Mouse (Mus musculus) cerebellum, adult 11 months (tissue): Measurements from ENCODE around the gene Gm6525.
A peak's percentile ranks its signal among the peaks of the same experiment; 100 is the strongest.

ENCODE experiments used
- DNase-seq: peaks from one replicate; pipeline ENCODE4 v3.0.0; 2022

Gm6525 gene

DNA sequence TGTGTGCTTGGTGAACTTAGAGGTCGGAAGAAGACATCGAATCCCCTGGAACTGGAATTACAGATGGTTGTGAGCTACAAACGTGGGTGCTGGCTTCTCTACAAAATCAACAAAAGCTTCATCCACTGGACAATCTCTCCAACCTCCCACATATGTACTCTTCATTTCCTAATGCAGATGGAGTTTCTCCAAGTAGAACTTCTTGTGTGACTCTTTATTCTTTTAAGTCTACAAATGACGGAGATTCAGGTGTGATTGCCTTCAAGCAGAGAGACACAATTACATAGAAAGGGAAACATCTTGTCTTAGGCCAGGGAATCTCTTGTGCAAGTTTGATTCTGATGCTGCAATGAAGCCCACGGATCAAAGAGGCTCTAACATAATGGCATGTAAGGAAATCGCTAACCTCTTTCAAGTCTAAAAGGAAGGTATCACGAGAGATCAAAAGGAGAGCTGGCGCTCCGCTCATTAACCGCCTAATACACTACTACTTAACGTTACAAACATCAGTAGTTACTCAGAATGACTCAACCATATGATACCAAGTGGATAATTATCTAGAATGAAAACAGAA is at the start of gene Gm6525:
Gm6525 (plus strand) TSS at position 524 of the 574 bp plus-strand sequence.
- no peak for DNase-seq

DNA sequence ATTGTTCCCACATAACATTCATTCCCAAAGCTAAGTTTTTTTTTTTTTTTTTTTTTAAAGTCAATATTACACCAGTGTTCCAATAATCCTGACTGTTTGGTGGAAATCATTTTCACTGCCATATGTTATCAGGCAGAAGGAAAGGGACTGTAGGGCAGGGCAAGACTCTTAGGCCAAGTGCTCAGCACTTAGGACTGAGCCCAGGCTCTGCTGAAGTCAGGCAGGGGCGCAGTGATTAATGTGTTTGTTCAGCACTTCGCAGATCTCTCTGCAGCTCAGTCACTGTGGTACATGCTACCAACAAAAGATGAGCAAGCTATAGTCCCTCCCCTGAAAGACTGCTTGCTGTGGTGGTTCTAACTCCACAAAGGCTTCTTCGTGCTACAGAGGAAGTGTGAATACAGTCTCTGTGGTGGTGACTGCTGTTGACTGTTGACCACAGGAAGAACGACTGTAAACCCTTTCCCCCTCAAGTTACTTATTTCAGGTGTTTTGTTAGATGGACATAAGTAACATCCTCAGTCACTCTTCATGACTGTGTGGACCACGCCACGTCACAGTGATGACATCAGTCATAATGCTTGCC is 48.1 kb upstream of the Gm6525 start:
- DNase-seq, result no peak

DNA sequence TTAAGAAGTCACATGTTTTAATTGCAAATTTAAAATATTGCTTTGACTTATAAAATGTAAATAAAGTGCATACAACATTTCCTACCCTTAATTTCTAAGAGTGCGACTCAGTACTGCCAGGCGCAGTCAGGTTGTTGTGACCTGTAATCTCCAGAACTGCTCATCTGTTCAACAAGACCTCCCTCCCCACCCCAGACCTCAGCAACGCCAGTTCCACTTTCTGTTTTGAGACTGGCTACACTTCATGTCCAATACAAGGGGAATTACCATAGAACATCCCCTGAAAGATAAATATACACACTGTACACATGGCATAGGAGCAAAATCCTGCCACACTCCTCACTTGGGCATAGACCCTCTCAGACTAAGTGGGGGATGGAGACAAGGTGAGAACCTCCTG is 47.2 kb upstream of the Gm6525 start:
- DNase-seq, result no peak

DNA sequence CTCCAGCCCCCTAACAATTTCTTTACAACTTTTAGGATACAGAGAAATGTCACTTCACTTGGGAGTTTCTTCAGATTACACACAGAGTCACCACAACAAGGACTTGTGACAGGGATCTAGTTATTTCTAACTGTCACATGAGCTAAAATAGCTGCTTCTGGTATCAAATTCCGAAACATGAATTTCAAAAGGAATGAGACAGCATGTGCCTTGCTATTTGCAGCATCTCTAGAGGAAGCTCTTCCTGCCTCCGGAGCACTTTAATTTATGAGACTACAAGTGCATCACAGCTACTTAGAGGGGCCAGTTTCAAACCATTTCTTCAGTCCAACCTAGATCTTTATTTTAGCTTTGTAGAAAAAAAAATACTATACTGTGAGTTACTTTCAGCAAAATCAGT is 46.5 kb upstream of the Gm6525 start:
- DNase-seq, result no peak

DNA sequence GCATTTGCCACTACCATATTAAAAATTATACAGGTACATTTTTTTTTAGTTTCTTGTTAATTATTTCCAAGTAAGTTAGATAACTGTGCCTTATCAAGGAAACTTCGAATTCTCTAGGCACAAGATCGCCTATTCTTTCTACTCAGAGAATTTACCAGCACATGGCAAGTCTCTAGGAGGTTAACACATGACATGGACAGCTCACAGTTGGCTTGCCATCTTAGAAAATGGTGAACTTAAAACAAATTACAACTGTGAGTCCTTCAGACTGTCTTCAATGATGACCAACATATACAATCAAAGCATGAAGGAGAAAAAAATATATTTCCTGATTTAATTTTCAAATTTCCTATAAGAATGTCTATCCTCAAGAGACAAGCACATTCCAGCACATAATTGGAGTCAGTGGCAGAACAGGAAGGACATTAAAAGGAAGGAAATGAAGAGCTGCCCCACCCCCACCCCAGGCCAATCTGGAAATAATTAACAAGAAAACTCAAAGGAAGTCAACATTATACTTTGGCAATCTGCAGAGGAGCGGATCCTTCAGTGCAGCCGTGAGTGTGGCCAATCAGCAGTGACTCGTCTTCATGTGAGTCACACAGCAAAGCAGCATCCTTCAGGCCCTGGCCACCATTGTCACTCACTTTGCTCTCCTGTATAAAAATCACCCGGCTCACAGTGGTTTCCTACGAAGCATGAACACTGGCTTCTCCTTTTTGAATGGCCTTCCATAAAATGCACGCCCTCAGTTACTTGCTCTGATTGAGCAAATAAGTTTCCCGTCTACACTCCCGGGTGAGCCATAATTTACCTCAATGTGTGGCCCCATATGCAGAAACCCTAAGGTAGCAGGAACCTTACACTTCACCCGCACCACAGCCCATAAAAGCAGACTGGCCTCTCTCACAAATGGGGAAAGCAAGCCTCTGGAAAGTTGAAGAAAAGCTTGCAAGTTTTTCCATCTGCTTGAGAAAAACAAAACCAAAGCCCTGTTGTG is 44.7 kb upstream of the Gm6525 start:
- no peak for DNase-seq

DNA sequence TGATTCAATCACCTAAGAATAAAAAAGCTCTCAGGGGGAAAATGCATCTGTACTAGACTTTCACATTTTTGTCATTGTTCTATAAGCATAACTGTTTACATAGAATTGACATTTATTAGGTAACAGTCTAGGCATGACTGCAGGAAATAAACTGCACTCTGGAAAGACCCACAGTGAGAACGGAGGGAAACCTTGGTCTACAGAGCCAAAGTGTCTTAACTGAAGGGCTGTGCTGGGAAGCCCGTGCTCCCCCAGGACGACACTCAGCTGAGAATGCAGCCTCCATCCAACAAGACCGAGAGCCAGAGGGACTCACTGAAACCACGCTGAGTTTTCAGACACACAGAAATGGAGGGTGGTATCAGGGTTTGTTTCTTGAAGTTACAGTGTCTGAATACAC is 43.1 kb upstream of the Gm6525 start:
- DNase-seq, result no peak

DNA sequence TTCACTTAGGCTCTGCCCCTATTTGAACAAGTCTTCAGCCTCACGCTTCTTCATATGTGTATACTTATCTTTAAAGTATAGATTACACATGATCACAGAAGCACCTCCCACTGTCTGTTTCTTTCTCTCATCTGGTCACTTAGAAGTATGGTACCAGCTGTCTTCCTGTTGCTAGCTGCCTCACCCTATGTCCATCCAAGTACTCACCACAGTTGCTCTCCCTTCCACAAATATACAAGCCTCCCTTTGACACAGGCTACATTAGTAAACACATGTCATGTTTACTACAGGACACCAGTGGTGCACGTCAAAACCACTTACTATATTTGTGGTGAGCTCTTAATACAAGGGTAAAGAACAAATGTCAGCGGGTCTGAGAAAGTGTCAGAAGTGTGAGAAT is 42.5 kb upstream of the Gm6525 start:
- DNase-seq, result no peak

DNA sequence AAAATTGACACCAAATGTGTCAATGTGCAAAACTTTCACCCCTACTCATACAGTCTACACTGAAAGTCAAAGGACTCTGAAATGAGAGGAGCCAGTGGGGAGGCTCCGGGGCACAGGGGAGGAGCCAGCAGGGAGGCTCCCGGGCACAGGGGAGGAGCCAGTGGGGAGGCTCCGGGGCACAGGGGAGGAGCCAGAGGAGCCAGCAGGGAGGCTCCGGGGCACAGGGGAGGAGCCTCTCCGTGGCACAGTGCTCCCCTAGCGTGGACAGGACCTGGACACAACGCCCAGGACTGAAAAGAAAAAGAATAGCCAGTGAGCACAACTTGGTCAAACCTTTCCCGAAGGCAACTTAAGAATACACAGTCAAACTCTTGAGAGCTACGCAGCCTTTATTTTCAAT is 38.5 kb upstream of the Gm6525 start:
- DNase-seq, result no peak

DNA sequence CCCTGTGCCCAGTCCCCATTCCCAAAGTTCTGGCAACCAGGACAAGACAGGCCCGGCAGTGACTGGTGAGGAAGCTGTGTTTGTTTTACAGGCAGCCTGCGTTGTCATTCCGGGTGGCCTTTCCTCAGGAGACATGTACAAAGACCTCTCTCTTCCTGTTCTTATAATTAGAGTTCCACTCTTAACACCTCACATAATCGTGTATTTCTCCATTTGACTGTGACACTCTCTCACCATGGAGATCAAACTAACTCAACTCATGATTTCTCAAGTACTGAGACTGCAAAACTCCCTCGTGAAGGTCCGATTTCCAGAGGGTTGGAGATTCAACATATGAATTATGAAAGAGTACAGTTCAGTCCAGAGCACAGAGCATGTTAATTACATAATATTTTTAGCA is 38.0 kb upstream of the Gm6525 start:
- DNase-seq, result no peak

DNA sequence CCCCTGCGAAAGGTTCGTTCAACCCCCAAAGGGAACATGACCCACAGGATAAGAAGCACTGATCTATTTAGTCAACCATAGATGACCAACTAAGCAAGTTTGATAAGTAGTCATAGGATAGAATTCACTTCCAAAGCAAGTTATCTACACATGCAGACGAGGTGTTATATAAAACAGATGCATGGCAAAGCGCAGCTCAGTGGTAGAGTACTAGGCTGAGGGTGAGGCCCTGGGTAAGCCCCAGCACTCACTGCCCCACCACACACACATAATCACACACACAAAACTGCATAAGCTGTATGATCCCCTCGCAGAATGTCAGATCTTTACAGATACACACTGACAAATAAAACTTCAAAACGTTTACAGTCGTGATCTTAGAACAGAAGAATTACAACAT is 37.4 kb upstream of the Gm6525 start:
- no peak for DNase-seq

DNA sequence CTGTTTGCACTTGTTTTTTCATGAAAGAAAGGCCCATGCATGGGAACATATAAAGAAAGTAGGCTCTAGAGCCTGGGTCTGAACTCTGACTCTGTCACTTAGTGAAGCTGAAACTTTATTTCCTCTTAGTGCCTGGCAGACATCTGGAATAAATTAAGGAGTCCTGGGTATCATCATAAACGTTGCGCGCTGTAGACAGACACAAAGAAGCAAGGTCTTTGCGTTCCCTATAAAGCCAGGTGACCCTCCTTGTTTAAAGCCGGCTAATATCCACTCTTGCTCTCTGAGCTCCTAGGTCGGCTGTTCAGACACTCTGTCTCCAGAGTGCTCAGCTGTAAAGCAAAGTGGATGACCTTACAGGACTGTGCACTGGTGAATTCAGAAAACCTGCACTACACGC is 33.0 kb upstream of the Gm6525 start:
- no peak for DNase-seq

DNA sequence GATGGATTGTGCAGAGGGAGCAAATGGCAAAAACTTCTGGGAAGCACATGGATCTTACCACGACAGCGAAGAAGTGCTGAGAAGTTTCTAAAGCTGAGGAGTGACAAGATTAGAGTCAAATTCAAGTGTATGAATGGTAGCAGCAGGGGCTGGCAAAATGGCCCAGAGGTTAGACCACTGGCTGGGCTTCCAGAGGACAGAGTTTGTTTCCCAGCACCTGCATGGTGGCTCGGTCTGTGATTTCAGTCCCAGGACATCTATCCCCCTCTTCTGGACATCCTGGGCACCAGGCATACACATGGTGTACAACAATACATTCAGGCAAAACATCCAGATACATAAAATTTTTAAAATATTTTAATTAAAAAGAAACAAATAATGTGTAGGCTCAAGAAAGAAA is 24.1 kb upstream of the Gm6525 start:
- DNase-seq, result no peak

DNA sequence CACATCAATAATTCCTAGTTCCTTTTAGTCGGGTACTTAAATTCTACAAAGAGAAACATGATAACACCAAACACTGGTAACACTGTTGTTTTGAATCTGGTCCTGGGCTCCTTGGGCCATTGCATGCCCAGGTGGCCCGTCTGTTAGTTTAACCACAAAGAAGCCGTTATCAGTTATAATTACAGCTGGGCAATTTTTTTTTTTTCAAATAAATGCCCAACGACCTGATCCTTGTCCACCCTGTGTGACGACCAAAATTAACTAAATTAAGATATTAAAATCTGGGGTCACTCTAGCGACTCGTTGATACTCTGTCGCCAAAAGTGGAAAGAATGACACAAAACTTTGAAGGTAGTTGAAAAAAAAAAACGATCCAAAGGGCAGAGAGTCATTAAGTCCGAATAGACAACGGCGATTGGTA is 19.2 kb upstream of the Gm6525 start:
- no peak for DNase-seq

DNA sequence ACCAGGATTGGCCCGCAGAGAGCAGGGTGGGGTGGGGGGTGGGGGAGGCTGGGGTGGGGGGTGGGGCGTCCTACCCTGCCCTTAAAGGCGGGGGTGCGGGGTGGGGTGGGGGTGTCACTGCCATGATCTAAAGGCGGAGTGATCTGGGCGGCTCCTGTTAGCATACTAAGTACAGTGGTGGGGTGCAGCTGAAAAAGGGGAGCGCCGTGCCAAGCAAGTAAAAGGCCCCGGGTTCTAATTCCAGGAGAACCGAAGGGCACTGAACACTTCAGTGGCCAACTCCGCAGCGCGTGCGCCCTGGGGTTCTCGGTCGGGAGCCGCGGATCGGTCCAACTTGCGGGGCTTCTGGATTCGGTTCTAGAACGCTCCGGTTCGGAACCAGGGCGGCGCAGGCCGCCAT is 18.8 kb upstream of the Gm6525 start:
- DNase-seq, result no peak

DNA sequence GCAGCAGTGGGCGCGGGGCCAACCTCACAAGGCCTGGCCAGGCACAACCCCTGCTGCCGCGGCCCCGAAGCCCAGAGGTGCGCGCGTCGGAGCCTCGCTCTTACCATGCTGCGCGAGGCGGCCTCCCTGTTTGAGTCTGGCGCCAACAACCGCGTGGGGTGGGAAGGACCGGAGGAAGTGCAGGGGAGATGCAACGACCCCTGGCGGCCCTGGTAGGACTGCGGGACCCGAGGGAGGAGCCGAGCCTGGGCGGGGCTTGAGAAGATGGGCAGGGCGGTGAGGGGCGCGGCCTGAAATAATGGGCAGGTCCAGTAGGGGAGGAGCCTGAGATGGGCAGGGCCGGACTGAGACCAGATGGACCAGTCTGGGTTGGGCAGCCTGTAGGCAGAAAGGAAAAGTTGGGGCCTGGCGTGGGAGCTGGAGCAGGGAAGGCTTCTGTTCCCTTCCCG is 18.3 kb upstream of the Gm6525 start, which contains the start of gene Mnd1:
Mnd1 (minus strand) TSS at position 229 of the 449 bp plus-strand sequence.
- DNase-seq, result peak; percentile 94

DNA sequence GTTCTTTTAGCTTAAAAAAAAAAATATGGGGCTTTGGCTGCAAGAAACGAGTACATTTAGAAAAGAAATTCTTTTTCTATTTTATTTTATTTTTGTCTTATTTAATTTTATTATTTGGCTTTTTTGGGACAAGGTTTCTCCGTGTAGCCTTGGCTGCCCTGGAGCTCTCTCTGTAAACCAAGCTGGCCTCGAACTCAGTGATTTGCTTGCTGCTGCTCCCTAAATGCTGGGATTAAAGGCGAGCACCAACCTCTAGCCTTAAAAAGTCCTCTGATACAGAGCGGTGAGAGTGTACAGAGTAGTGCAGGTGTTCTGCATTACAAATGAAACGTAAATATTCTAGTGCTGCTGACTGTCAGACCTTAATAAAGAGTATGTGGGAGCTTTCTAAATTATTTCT is 17.8 kb upstream of the Gm6525 start:
- no peak for DNase-seq

DNA sequence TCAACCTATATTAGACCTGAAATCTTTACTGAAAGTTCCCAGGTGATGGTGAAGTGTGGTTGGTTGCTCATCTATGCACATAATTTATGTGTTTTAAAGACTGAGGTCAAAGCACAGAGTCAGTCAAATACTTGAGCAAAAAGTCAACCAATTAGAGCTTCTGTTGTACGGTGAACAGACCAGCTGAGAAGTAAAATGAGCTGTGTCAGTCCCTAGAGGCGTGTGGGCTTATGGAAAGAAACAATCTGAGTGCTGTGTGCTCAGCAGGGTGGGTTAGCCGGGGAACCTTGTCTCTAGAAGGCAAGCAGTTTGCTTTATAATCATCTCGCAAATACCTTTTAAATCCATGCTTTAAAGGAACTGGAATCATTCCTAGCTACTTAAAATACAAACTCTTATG is 16.9 kb upstream of the Gm6525 start:
- no peak for DNase-seq

DNA sequence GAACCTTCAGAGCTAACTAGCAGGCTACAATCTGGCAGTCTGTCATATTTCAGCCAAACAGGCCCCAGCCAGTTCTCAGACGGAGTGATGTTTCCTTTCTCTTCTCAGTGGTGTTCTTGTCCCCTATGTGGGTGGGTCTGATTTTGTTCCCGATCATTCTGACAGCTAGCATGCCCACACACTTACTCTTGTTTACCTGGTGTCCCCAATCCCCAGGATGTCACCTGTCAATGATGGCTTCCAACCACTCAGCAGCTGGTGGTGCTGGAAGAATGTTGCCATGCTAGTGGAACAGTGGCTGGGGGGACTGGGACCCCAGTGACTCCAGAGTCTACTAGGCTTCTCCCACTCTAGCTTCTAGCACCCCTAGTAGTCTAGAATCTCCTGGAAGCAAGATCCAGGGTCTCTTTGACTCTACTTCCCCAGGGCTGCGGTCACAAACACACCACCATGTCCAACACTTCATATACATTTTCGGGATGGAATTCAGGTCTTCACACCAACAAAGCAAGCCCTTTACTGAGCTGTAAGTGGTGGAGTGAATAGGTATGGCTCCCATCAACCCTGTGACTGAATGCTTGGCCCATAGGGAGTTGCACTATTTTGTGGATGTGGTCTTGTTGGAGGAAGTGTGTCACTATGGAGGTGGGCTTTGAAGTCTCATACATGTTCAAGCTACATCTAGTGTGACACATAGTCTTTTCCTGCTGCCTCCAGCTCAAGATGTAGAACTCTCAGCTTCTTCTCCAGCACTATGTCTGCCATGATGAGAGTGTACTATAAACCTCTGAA is 16.1 kb upstream of the Gm6525 start:
- no peak for DNase-seq

DNA sequence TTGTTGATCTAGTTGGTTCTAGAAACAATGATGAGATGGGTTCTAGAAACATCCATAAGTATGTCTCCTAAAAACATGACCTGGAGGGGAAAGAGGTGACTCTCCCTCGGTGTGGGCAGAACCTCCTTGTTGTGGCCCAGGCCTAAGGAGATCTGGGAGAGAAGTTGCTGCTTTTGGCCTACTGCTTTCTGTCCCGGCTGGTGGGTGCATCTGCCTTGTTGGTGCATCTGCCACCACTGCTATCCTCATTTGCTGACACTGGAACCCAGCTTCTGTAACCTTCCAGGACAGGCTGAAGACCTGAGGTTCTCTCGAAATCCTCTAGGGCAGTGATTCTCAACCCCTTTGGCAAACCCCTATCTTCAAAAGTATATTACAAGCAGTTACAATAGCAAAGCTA is 8.5 kb upstream of the Gm6525 start:
- DNase-seq, result no peak

DNA sequence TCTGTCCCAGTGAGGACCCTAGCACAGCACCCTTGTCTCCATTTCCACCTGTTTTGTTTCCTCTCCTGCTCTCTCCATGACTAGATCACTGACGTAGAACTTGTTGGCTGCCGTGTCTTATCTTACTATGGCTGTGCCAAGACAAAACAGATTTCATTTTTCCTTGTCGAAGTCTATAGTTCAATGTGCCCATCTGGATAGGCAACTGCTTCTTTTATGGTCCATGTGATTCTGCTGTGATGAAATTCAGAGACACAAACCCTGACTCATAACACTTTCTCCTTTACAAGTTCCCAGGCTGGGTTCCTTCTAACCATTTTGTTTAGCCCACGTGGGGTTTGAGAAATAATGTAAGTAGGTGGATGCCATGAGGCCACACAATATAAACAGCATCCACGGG is 7.8 kb upstream of the Gm6525 start:
- DNase-seq, result no peak

DNA sequence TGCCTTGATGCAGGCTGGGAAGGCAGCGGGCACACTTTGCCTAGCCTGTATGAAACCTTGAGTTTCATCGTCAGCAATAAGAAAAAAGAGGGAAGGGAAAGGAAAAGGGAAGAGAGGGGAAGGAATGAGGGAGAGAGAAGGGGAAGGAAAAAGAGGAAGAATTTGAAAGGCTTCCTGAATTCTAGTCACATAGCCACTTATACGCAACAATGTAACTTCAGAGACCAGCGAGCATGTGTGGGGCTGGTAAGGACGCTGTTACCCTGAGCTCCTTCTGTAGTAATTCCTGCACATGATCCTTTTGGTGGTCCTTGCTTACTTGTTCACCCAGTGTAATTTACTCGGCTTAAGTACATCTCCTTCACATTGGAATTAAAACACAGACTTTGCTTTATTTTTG is 5.0 kb upstream of the Gm6525 start:
- no peak for DNase-seq

DNA sequence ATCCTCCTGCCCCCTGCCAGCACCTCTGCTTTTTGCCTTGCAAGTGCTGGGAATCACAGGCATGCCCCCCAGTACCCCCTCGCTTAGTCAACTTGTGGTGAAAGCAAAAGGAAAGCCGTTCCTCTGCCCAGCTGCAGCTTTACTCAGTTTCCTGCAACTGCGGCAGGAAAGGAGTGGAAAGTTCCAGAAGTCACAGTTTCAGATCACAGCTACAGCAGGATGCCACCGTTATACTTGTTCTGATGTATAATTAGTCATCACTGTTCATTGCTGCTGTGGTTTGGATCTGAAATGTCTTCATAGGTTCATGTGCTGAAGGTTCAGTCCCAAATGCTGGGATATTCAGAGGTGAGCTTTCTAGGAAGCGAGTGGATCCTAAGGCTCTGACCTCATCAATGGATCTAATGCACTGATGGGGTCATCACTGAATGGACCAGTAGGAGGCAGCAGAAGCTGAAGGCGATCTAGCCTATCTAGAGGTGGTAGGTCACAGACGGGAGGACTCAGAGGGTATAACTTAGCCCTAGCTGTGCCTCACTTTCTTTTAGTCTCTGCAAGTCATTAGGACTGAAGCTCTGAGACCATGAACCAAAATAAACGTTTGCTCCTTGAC is 4.4 kb upstream of the Gm6525 start:
- DNase-seq, result no peak

DNA sequence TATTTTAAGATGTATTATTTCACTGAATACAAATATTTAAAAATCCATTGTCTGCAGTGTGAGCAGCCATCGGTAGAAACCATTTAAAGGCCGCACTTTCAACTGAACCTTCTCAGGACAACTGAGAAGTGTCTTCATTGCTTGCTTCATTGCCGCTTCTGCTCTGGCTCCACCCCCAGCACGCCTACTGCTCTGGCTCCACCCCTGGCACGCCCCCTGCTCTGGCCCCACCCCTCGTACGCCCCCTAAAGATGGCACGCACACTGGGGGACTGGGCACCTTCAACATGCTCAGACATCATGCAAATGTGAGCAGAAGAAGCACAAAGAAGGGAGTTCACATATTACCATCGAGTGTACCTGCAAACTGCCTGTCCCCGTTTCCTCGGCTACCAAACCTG is 1.5 kb upstream of the Gm6525 start:
- DNase-seq, result no peak
